Mouse (Mus musculus) embryo, embryonic 9.5 days (tissue): ENCODE results near the gene Pus7.

ENCODE experiments used
- DNase-seq: peaks from one replicate; pipeline ENCODE4 v3.0.0-alpha.2; 2017; ENCODE audit errors: extremely low spot score

Gene Pus7

DNA sequence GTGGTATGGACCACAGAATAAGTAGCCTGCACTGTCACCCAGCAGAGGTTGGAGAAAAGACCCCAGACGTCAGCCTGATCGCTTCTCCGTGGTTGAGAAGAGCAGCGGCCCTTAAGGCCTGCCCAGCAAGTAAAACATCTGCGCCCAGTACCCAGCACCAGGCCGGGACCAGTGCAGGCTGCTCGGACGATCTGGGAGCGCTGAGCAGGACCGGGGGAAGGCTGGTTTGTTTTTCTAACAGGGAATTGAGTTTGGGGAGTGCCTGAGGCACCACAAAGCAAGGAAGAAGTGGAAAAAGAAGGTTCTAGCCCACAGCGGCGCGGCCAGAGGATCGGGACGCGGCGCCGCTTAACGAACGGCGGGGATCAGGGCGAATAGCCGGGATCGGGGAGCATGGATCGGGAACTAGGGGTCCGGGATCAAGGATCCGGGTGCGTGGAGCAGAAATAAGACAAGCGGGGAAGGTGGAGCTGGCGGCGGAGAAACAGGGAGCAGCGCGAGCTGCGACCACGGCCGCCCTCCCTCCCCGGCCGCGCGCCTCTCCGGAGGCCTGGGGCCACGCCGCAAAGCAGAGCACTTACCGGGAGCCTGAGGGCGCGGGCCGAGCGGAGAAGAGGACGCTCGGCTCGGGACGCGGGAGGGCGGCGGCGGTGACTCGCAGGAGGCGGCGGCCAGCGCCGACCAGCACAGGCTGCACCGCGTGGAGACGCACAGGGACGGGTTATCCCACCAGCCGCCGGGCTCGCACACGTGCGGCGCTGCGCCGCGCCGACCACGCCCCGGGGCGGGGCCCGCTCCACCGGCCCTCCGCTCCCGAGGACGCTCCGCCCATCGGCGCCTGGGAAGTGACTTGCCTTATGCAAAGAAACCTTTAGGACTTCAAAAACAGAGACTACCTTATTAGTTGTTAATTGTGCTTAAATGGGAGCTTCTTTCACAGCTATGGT is at the start of gene Pus7:
Pus7 (minus strand) TSS at position 781 of the 947 bp plus-strand sequence.
- DNase-seq: peak; percentile 85

DNA sequence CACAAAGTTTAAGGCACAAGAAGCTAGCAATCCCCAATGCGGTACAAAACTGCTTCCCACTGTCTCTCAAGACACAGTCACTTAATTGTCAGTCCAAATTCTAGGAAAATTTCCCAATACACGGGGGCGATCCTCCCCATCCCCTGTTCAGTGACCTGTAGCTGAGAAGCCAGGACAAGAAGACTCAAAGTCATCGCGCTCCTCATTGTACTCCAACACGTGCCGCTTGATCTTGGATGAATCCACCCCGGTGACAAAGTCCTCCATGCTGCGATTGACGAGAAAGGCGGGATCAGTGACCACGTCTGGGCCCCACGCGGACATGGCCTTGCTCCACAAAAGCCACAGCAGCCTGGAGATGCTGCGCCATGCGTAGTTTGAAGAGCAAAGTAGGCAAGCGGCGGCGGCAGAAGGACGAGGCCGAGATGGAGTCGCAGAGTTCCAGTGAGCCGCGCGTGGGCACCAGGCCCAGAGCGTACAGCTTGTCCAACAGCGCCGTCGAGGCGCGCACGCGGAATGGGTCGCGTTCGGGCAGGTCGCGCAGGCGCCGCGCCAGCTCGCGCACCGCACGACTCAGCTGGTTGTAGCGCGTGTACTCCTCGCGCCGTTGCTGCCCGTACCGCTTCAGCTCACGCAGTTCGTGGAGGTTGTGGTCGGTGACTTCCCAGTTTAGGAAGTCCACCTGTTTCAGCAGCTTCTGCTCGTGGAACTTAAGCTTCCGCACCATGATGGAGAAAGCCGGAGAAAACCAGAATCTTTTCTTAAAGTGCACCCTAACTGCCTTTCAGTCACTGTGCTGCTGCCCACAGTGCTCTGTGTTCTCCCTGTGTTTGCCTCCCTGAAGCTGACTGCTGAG is 47.6 kb upstream of the Pus7 start:
- DNase-seq: no peak

GRCm38 (mm10) chr5:23826321-23827004 is 43.0 kb upstream of the Pus7 start:
- peak; percentile 57 for DNase-seq

DNA sequence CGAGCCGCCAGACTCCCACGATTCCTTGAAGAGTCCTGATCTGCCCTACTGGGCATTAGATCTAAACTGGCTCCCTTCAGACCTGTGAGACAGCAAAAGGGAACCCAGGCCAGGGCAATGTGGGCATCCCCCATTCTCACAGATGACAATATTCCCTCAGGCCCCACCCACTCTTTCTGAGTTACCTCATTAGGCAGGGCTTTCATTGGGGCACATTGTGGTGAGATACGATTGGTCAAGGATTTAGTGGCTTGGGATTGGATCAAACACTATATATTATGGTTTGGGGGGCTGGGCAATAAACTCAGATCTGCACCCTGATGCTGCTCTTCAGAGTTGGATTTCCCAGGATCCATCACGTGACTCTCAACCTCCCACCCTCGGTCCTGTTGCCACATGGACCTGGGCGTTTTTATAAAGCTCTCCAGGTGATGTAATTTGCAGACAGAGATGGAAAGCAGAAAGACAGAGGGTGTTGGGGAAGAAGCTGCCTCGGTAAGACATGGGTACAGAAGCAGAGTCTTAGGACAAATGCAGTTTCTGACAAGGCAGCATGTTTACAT is 40.7 kb upstream of the Pus7 start:
- DNase-seq: no peak

GRCm38 (mm10) chr5:23822306-23822705 is 38.8 kb upstream of the Pus7 start:
- no peak for DNase-seq

DNA sequence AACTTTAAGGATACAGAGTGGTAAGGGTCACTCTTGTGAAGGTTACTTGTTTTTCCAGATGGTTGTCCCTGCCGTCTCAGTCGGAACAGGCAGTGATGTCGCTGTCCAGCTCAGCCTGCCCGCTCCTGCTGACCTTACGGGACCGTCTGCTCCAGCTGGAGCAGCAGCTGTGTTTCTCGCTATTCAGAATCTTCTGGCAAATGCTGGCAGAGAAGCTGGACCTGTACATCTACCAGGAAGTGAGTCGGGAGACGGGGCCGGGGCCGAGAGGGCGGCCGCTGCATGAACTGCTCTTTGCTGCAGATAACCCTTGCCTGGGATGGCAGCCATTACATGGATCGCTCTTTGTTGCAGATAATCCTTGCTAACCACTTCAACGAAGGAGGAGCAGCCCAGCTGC is 33.2 kb upstream of the Pus7 start:
- no peak for DNase-seq

- DNase-seq: no peak
Measured at GRCm38 (mm10) chr5:23814841-23815240, 31.3 kb upstream of the Pus7 start.

GRCm38 (mm10) chr5:23792726-23793125 is 9.2 kb upstream of the Pus7 start:
- no peak for DNase-seq

- no peak for DNase-seq
Measured at GRCm38 (mm10) chr5:23789078-23789612, 5.6 kb upstream of the Pus7 start.

- DNase-seq: no peak
Measured at GRCm38 (mm10) chr5:23788390-23788830, 4.9 kb upstream of the Pus7 start.

GRCm38 (mm10) chr5:23787536-23788389 is 4.3 kb upstream of the Pus7 start, which contains the start of gene Rint1:
Gene Rint1, plus strand, starts transcription at chr5:23787711.
- peak; percentile 97 for DNase-seq

- DNase-seq: no peak
Measured at GRCm38 (mm10) chr5:23782051-23782810, 1.3 kb downstream of the Pus7 start.

DNA sequence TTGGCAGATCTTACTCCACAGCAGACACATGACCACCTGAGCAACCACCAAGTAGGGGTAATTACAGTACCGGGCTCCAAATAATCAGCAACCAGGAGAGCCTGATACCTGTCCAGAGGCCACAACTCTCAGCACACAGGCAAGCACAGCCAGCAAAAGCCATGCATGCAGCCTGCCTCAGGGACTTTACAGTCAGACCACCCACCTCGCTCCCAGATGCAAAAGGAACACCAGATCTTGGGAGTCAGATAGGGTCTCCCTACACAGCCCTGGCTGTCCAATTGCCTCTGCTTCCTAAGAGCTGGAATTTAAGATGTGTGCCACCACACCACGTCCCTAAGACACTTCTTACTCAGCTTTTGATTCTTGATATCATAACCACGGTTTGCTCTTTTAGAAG is 2.3 kb downstream of the Pus7 start:
- DNase-seq: no peak

DNA sequence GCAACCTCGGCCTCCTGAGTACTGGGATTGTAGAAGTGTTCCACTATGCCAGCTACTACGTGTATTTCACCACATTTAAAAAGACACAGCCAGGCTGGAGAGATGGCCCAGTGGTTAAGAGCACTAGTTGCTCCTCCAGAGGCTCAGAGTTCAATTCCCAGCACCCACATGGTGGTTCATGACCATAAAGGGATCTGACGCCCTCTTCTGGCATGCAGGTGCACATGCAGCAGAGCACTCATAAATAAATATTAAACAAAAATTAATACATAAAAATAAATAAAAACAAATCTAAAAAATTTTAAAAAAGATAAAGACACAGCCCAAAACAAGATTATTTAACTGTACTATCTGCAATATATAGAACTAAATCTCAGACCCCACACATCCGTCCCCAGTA is 3.0 kb downstream of the Pus7 start:
- DNase-seq: no peak

DNA sequence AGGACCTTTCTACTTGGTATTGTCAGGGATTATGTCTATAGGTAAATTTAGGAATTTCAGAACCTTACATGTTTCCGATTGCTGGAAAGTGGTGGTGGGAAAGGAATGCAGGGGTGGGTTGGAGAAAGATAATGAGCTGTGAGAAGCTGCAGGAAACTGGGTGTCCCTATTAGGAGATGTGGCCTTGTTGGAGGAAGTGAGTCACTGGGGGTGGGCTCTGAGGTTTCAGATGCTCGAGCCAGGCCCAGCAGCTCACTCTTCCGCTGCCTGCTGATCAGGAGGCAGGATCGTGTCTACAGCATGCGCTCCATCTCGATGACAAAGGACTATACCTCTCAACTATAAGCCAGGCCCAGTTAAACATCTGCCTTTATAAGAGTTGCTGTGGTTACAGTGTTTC is 9.3 kb downstream of the Pus7 start:
- DNase-seq: no peak

DNA sequence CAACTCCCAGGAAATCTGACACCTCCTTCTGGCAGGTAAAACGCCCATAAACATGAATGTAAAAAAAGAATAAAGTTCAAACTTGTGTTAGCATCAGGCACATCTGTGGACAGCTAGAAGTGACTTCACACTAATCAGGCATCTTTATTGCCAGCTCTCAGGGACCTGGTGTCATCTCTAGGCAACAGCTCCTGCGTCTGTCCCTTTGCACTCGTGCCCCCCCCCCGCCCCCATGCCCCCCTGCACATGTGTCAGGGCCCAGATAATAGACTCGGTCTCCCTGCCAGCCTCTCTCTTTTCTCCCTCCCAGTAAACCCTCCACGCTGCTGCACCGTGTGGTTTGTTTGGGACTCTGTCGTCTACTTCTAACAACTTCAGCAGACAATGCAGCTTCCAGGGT is 12.4 kb downstream of the Pus7 start:
- no peak for DNase-seq

DNA sequence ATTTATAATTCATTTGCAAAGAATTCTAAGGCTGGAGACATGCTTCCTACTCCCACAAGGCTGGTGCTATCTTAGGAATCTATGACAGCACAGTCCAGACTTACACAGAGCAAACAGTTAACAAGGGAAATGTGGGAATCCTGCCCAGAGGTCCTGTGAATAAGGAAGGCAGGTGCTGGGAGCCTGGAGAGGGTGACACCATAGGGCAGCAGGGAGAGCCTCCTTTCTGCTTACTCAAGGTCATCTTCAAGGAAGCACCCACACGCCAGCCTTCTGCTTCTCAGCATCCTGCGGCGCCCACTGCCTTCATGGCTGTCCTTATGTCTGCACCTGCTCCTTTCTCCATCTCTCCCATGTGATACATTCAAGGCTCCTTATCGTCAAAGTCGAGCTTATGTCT is 19.0 kb downstream of the Pus7 start:
- DNase-seq: no peak

GRCm38 (mm10) chr5:23762531-23762930 is 21.0 kb downstream of the Pus7 start:
- no peak for DNase-seq

GRCm38 (mm10) chr5:23758633-23759032 is 24.9 kb downstream of the Pus7 start:
- DNase-seq: peak; percentile 40

DNA sequence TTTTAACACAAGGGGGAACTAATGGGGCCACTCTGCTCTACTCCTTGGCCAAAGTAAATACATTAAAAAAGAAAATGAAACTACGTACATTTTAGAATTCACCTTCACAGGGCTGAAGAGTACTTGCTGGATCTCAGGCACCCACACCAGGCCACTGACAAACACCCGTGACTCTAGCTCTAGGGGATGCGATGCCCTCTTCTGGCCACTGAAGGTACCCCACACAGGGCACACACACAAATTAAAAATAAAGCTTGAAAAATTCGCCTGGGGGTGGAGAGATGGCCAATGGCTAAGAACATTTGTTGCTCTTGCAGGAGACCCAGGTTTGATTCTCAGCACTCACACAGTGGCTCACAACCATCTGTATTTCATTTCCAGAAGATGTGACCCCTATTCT is 27.1 kb downstream of the Pus7 start:
- no peak for DNase-seq
